Mouse (Mus musculus): ENCODE measurements at regions not wholly inside any gene's neighbourhood (a gene's known extent, or its start where the extent isn't known, plus 50 kb on each side); places are given as distances from the start of the nearest gene placed in this dataset.
"Not testable (repeated sequence)": the region's sequence is repeated elsewhere in the genome, so short reads cannot be mapped to it uniquely, and the experiment has no call there.

DNA sequence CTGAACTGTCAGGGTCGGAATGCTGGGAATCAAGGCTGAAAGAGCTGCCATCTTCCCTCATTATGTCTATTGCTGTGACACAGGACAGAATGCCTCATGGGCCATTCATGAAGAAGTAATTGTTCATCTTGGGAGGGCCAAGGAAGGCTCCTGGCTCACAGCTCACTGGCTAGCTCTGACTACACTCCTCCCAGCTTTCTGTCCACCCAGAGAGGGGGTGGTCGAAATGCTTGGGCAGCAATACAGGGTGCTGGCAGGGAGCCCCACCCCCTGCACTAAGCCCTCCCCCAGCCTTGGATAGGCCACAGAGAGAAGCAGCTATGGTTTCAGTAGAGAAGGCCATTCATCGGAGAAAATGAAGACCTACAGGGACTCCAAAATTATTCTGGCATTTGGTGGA is 192.2 kb upstream of the Prok2 start:
- ATAC-seq (ENCODE audit: low FRiP score), result no peak
- H3K36me3 ChIP-seq, result no peaks in the 10 kb centered on the region
- WGBS, result 67% methylated on average over 3 of the region's 3 CpGs
- no peaks in the 10 kb centered on the region for H3K9me3 ChIP-seq (replicated peaks)
- H3K9ac ChIP-seq, result no peak overlapping the region
- no peak overlapping the region for H3K4me3 ChIP-seq
- H3K27ac ChIP-seq, result no peak overlapping the region
- no peak overlapping the region for H3K4me2 ChIP-seq (replicated peaks)
- 0 out of 2 replicates have a peak, but pooled peaks cover 2% of the 10 kb centered on the region for H3K4me1 ChIP-seq
- peaks cover 8% of the 10 kb centered on the region; the same call in 1 of the 2 replicates for H3K27me3 ChIP-seq

DNA sequence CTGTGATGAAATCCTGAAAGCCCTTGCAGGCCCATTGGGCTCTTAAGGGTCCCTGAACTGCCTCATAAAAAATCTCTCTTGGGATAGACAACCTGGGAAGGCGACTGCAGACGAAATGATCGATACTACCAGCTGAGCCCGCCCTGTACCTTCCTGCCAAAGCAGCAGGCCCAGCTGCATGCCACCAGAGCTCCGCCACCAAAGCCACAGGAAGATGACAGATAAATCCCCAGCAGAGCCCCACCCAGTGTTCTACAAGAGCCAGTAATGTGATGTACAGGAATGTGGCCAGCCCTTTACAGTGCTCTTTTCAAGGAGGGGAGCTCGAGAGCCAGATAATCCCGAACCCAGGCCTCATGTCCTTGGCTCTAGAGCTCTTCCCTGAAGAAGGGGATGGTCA is 183.7 kb upstream of the Prok2 start:
- no peak for ATAC-seq (ENCODE audit: low FRiP score)
- Histone ChIP-seq H3K27me3 (peaks cover 27% of the 10 kb centered on the region), H3K27ac (no peak overlapping the region), H3K4me3 (no peak overlapping the region), H3K36me3 (no peaks in the 10 kb centered on the region), H3K9me3 (replicated peaks) (no peaks in the 10 kb centered on the region), H3K4me1 (no peaks in the 10 kb centered on the region), H3K9ac (no peak overlapping the region), H3K4me2 (replicated peaks) (no peak overlapping the region)
- 86% methylated on average over 7 of the region's 7 CpGs for WGBS

DNA sequence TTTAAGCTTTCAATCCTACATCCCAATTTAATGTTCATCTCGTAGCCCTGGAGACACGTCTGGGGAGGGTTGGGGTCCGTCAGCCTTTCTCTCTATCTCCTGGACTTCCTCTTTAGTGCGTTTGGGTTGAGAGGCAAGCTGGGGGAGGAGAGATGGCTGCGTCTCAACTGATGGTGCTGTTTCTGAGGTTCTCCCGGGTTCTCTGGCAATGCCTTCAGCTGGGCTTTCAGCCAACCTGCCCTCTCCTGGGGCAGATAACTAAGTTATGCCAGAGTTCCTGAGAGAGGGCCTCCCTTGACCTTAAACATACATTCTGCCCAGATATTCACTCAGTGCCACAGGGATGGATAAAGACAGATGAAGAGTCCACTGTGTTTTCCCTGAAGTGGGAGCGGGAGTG is 183.3 kb upstream of the Prok2 start:
- no peak overlapping the region for H3K9ac ChIP-seq
- H3K36me3 ChIP-seq, result no peaks in the 10 kb centered on the region
- H3K27me3 ChIP-seq, result peaks cover 30% of the 10 kb centered on the region
- H3K27ac ChIP-seq, result no peak overlapping the region
- no peaks in the 10 kb centered on the region for H3K9me3 ChIP-seq (replicated peaks)
- no peak overlapping the region for H3K4me3 ChIP-seq
- 71% methylated on average over 7 of the region's 7 CpGs for WGBS
- no peak for ATAC-seq (ENCODE audit: low FRiP score)
- H3K4me1 ChIP-seq, result no peaks in the 10 kb centered on the region
- H3K4me2 ChIP-seq (replicated peaks), result no peak overlapping the region

DNA sequence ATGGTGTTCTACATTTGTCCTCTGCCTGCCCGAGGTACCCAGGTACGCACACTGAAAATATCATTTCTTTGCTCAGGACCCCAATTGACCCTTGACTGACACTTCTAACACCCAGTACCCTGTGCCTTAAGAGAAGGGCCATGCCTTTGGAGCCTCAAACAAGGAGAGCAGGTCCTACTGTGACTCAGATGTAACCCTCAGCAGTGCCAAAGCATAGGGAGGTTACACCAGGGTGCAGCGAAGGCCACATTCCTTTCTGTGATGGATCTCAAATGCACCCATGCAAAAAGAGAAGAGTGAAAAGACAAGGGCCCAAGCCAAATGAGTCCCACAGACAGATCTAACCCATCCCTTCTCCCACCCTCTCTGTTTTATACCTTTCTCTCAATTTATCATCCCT is 181.9 kb upstream of the Prok2 start:
- Histone ChIP-seq H3K36me3 (no peaks in the 10 kb centered on the region), H3K4me3 (no peak overlapping the region), H3K9ac (no peak overlapping the region), H3K27me3 (peaks cover 36% of the 10 kb centered on the region), H3K9me3 (replicated peaks) (no peaks in the 10 kb centered on the region), H3K4me1 (no peaks in the 10 kb centered on the region), H3K27ac (no peak overlapping the region), H3K4me2 (replicated peaks) (no peak overlapping the region)
- ATAC-seq (ENCODE audit: low FRiP score), result no peak
- 89% methylated on average over 3 of the region's 3 CpGs for WGBS

DNA sequence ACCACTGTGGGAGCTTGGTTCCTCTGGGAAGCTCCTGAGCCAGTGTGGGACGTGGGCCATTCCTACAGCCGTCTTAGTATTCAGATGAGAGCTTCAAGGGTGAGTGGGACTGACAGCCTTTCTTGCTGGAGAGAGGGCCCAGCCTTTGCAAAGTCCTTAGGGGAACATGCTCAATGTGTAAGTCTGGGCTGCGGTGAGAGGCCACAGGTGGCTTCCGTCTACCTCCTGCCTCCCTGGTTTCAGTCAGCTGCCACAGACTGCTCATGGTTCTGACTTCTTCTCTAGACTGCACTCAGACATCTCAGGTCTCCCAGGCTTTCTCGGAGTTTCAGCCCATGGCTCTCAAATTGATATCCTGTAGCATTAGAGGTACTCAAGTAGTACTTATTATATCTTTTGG is 179.0 kb upstream of the Prok2 start:
- Histone ChIP-seq H3K36me3 (no peaks in the 10 kb centered on the region), H3K27me3 (peaks cover 43% of the 10 kb centered on the region), H3K4me3 (no peak overlapping the region), H3K4me2 (replicated peaks) (no peak overlapping the region), H3K4me1 (no peaks in the 10 kb centered on the region), H3K9ac (no peak overlapping the region), H3K9me3 (replicated peaks) (no peaks in the 10 kb centered on the region), H3K27ac (no peak overlapping the region)
- 86% methylated on average over 5 of the region's 5 CpGs for whole genome bisulfite sequencing
- no peak for ATAC-seq (ENCODE audit: low FRiP score)

DNA sequence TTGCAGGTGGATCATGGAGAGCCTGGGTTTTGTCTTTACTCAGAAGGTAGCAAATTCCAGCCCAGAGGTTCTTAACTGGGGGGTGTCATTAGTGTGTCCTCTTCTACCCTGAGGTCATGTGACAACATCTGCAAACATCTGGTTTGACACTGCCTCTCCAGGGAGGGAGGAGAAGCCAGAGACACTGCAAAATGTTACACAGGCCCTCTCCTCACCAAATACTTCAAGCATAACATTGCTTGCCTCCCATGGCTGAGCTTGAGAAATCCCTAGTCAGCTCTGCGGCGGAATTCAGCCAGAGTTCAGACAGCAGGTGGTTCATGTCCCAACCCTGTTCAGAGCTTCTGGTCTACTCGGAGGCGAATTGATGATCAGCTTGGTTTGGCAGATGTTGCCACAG is 178.4 kb upstream of the Prok2 start:
- H3K9me3 ChIP-seq (replicated peaks), result no peaks in the 10 kb centered on the region
- H3K4me1 ChIP-seq, result no peaks in the 10 kb centered on the region
- peaks cover 47% of the 10 kb centered on the region for H3K27me3 ChIP-seq
- H3K27ac ChIP-seq, result no peak overlapping the region
- H3K4me3 ChIP-seq, result no peak overlapping the region
- H3K4me2 ChIP-seq (replicated peaks), result no peak overlapping the region
- ATAC-seq (ENCODE audit: low FRiP score), result no peak
- H3K36me3 ChIP-seq, result no peaks in the 10 kb centered on the region
- no peak overlapping the region for H3K9ac ChIP-seq
- WGBS, result 65% methylated on average over 4 of the region's 4 CpGs

DNA sequence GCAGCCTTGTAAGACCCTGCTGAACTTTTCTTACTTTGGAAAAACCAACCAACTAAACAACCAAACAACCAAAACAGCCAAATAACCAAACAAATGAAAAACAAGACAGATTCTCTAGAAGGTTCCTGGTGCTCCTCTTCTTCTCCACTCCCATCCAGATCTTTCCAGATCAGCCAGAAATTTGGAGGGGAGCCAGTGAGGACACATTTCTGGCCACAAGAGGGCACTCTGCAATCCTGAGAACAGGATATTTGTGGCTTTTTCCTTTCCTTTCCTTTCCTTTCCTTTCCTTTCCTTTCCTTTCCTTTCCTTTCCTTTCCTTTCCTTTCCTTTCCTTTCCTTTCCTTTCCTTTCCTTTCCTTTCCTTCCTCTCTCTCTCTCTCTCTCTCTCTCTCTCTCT is 177.9 kb upstream of the Prok2 start:
- not testable (repeated sequence) for H3K9ac ChIP-seq; ATAC-seq (ENCODE audit: low FRiP score); H3K4me1 ChIP-seq; H3K27ac ChIP-seq; H3K4me3 ChIP-seq; H3K36me3 ChIP-seq; H3K4me2 ChIP-seq (replicated peaks); H3K9me3 ChIP-seq (replicated peaks)
- peaks cover 51% of the 10 kb centered on the region for H3K27me3 ChIP-seq

DNA sequence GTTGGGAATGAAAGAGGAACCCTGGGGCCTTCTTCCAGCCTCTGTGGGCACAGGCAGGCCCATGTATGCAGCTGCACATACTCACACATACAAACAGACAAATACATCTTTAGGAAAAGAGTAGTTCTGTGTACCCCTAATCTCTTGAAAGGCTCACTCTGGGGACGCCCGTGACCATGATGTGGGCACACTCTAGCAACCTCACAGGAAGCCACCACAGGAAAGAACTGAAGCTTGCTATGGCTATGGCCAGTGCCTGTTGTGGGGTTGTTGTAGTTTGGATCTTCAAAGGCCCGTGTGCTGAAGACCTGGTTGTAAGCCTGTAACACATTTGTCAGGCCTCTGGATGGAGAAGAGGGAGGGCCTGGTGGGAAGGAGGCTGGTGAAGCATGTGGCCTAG is 175.4 kb upstream of the Prok2 start:
- Histone ChIP-seq H3K4me3 (no peak overlapping the region), H3K27me3 (peaks cover 44% of the 10 kb centered on the region), H3K27ac (no peak overlapping the region), H3K36me3 (no peaks in the 10 kb centered on the region), H3K4me1 (no peaks in the 10 kb centered on the region), H3K4me2 (replicated peaks) (no peak overlapping the region), H3K9ac (no peak overlapping the region), H3K9me3 (replicated peaks) (no peaks in the 10 kb centered on the region)
- ATAC-seq (ENCODE audit: low FRiP score), result no peak
- WGBS, result 80% methylated on average over 3 of the region's 3 CpGs

DNA sequence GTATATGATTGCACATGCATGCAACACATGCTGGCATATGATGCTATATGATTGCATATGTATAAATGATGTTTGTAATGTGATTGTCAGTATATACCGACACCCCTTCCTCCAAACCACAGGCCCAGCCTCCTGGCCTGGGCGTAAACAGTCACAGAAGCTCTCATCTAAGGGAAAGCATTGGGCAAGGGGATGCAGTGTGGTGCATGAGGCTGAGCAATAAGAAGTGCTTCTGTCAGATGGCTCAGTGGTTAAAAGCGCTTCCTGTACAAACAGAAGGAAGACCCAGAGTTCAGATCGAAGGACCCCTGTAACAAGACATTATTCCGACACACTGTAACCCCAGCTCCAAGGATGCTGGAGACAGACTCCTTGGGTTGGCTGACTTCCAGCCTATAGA is 175.0 kb upstream of the Prok2 start:
- Histone ChIP-seq H3K9me3 (replicated peaks) (no peaks in the 10 kb centered on the region), H3K4me3 (no peak overlapping the region), H3K9ac (no peak overlapping the region), H3K27me3 (peaks cover 41% of the 10 kb centered on the region), H3K27ac (no peak overlapping the region), H3K36me3 (no peaks in the 10 kb centered on the region), H3K4me2 (replicated peaks) (no peak overlapping the region), H3K4me1 (no peaks in the 10 kb centered on the region)
- WGBS, result 93% methylated on average over 5 of the region's 5 CpGs
- no peak for ATAC-seq (ENCODE audit: low FRiP score)

DNA sequence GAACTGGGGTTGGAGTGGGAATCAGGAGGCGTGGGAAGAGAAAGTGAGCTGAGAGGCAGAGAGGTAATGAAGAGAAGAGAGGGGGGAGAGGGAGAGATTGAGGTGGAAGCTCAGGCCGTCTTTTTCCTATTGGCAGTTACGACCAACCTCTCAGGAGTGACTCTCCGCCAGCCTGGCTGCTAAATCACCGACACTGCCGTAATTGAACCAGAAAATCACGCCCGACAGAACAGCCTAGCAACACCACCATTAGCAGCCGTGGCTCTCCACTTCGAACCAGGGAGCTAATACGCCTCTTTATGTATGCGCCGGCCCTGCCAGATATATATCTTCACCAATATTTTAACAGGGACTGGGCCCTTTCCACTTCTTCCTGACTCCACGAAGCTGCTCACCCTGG is 173.5 kb upstream of the Prok2 start:
- H3K9ac ChIP-seq, result no peak overlapping the region
- peaks cover 33% of the 10 kb centered on the region for H3K27me3 ChIP-seq
- H3K36me3 ChIP-seq, result no peaks in the 10 kb centered on the region
- H3K9me3 ChIP-seq (replicated peaks), result no peaks in the 10 kb centered on the region
- no peaks in the 10 kb centered on the region for H3K4me1 ChIP-seq
- 71% methylated on average over 14 of the region's 14 CpGs for WGBS
- no peak overlapping the region for H3K4me2 ChIP-seq (replicated peaks)
- H3K27ac ChIP-seq, result no peak overlapping the region
- no peak overlapping the region for H3K4me3 ChIP-seq
- ATAC-seq (ENCODE audit: low FRiP score), result no peak

DNA sequence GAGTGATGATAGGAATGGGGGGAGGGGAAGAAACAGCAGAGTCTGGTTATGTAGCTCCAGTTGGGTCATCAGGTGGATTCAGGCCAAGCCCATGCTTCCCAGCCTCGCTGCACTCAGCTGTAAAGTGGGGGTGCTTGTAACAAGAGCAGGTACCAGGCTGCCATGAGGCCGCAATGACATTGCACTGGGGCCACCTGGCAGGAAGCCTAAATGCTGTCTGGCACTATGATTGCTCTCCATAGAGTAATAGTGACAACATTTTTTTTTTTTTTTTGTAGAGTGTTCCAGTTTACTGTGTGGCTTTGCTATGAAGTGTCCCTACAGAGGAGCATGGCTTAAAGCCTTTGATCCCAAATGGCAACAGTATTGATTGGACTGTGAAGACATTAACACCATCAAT is 171.9 kb upstream of the Prok2 start:
- Histone ChIP-seq H3K9me3 (replicated peaks) (no peaks in the 10 kb centered on the region), H3K4me1 (no peaks in the 10 kb centered on the region), H3K27me3 (peaks cover 36% of the 10 kb centered on the region), H3K4me3 (no peak overlapping the region), H3K27ac (no peak overlapping the region), H3K9ac (no peak overlapping the region), H3K36me3 (no peaks in the 10 kb centered on the region), H3K4me2 (replicated peaks) (no peak overlapping the region)
- no peak for ATAC-seq (ENCODE audit: low FRiP score)
- 81% methylated on average over 2 of the region's 2 CpGs for WGBS

DNA sequence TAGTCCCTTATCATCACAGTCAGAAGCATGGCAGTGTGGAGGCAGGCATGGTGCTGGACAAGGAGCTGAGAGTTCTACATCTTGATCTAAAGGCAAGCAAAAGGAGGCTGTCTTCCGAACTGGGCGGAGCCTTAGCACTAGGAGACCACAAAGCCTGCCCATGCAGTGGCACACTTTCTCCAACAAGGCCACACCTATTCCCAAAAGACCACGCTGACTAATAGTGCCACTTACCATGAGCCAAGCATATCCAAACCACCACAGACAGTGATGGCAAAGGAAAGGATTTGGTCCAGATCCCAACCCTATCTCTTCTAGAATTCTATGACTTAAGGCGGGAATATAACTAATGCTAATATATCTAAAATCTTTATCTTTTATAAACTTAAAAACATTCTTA is 169.4 kb upstream of the Prok2 start:
- Histone ChIP-seq H3K36me3 (no peaks in the 10 kb centered on the region), H3K4me1 (no peaks in the 10 kb centered on the region), H3K4me3 (no peak overlapping the region), H3K27me3 (peaks cover 32% of the 10 kb centered on the region), H3K9ac (no peak overlapping the region), H3K4me2 (replicated peaks) (no peak overlapping the region), H3K9me3 (replicated peaks) (0 out of 2 replicates have a peak, but pooled peaks cover 3% of the 10 kb centered on the region), H3K27ac (no peak overlapping the region)
- no peak for ATAC-seq (ENCODE audit: low FRiP score)
- 96% methylated on average over 4 of the region's 4 CpGs for WGBS

DNA sequence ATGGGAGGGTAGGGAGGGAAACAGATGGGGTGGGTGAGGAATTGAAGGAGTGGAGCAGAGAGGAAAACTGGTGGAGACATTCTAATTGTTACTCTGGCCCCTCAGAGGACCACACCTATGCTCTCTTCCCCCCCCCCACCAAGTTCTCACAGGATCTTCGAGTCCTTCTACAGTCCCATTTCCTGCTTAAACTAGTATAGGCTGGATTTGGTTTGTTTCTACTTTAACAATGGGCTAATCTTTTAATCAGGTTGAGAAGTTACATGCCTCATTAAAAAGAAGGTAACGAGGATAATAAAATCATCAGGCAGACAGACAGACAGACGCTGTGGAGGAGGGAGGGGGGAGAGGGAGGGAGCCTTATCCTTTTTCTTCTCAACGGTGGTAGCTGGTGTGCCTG is 167.7 kb upstream of the Prok2 start:
- no peak for ATAC-seq (ENCODE audit: low FRiP score)
- no peak overlapping the region for H3K4me2 ChIP-seq (replicated peaks)
- no peaks in the 10 kb centered on the region for H3K36me3 ChIP-seq
- no peak overlapping the region for H3K9ac ChIP-seq
- no peak overlapping the region for H3K27ac ChIP-seq
- H3K9me3 ChIP-seq (replicated peaks), result 0 out of 2 replicates have a peak, but pooled peaks cover 3% of the 10 kb centered on the region
- H3K4me1 ChIP-seq, result peaks cover 3% of the 10 kb centered on the region
- WGBS, result 57% methylated on average over 4 of the region's 4 CpGs
- peaks cover 22% of the 10 kb centered on the region for H3K27me3 ChIP-seq
- no peak overlapping the region for H3K4me3 ChIP-seq

DNA sequence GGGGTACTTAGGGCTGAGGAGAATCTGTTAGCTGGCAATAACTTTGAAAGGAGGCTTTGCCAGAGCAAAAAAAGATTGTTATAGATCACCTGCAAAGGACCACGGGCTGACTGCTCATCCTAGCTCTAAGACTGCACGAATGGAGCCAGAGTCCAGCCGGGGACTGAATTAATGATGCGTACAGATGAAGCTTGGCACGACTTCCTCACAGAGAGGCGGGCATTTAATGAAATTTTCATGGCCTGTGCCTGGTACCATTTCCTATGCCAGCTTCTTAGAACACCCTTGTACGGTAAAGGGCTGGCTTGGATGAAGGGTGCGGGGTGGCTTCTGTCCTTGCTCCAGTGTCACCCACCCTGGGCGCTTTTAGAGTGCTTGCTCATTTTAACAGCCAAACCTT is 166.0 kb upstream of the Prok2 start:
- Histone ChIP-seq H3K4me2 (replicated peaks) (no peak overlapping the region), H3K9me3 (replicated peaks) (0 out of 2 replicates have a peak, but pooled peaks cover 3% of the 10 kb centered on the region), H3K4me3 (no peak overlapping the region), H3K9ac (no peak overlapping the region), H3K36me3 (no peaks in the 10 kb centered on the region), H3K4me1 (peaks cover 4% of the 10 kb centered on the region), H3K27ac (no peak overlapping the region), H3K27me3 (peaks cover 15% of the 10 kb centered on the region; the same call in 1 of the 2 replicates)
- no peak for ATAC-seq (ENCODE audit: low FRiP score)
- 87% methylated on average over 9 of the region's 9 CpGs for WGBS

Data from hindbrain, embryonic 12.5 days (tissue).